Mouse (Mus musculus): ENCODE measurements around the gene Misp.

GRCm38 (mm10) chr10:79832026-79832785, 11.4 kb downstream of the Misp start:
- TF ChIP-seq CTCF (conservative IDR thresholded peaks at IDR 0.05; ENCODE audit: low read length) (no peak), POU5F1 (IDR thresholded peaks at IDR 0.05; ENCODE audit: borderline replicate concordance, low read length) (no peak), NANOG (IDR thresholded peaks at IDR 0.05; ENCODE audit: borderline replicate concordance, low read length) (no peak)

Data from E14TG2a.4 (cell line).